Mouse (Mus musculus) ES-Bruce4 (cell line): ENCODE measurements around the gene Dab2ip. TPM values are rescaled to one million over a fixed set of nuclear protein-coding genes. Genes with fewer than 3 reads are reported as not detected.

Source experiments
- H3K27ac ChIP-seq: 2 replicates; pipeline ENCODE4 v1.5.1; 2012; ENCODE audit warnings: low read length, inconsistent platforms; ENCODE audit not compliant: insufficient read depth
- H3K27me3 ChIP-seq: 2 replicates; pipeline ENCODE4 v1.6.1; 2012; ENCODE audit warnings: mild to moderate bottlenecking, low read length, inconsistent platforms; ENCODE audit not compliant: control insufficient read depth, poor library complexity, insufficient read depth, severe bottlenecking
- H3K36me3 ChIP-seq: 2 replicates; pipeline ENCODE4 v1.6.1; 2012; ENCODE audit warnings: inconsistent platforms, mild to moderate bottlenecking, low read length, moderate library complexity; ENCODE audit not compliant: control insufficient read depth, poor library complexity, insufficient read depth, severe bottlenecking
- H3K4me1 ChIP-seq: one replicate; pipeline ENCODE4 v1.8.1; 2011; ENCODE audit warnings: low read length; ENCODE audit not compliant: control insufficient read depth, insufficient read depth
- H3K4me3 ChIP-seq: 2 replicates; pipeline ENCODE4 v1.5.1; 2011; ENCODE audit warnings: low read depth, mild to moderate bottlenecking, low read length
- H3K9ac ChIP-seq: 2 replicates; pipeline ENCODE4 v1.6.1; 2012; ENCODE audit warnings: low read depth, mild to moderate bottlenecking, inconsistent platforms; ENCODE audit not compliant: poor library complexity, severe bottlenecking
- H3K9me3 ChIP-seq: replicated peaks from 2 replicates; pipeline ENCODE4 v1.6.1; 2012; ENCODE audit warnings: mild to moderate bottlenecking, low read length, inconsistent platforms; ENCODE audit not compliant: control insufficient read depth, poor library complexity, insufficient read depth, severe bottlenecking
- CTCF ChIP-seq: IDR thresholded peaks from one replicate; pipeline ENCODE4 v1.8.1; 2011; ENCODE audit warnings: low read depth, low read length
- EP300 ChIP-seq: IDR thresholded peaks from 2 replicates; pipeline ENCODE4 v1.6.1; 2011; ENCODE audit warnings: low read depth, low read length; ENCODE audit not compliant: insufficient read depth
- POLR2A ChIP-seq: IDR thresholded peaks from one replicate; pipeline ENCODE4 v1.8.1; 2011; ENCODE audit warnings: low read length; ENCODE audit not compliant: insufficient read depth
- polyA plus RNA-seq: library from polyadenylated mRNA; stranded (reverse); fragments of >200 nt; gene quantifications from 2 replicates; pipeline ENCODE4 v1.2.4, GENCODE M21; 2011; ENCODE audit warnings: low read depth; ENCODE audit not compliant: missing spikeins, insufficient read depth, insufficient read length

The Dab2ip gene
- polyA plus RNA-seq, 1 experiment, result 29.4 TPM

GRCm38 (mm10) chr2:35687557-35688070 is 129.5 kb downstream of the Dab2ip start:
- no peak for TF ChIP-seq EP300
- TF ChIP-seq POLR2A, result no peak
- no peak for TF ChIP-seq CTCF
- no peaks in the 10 kb centered on the region for H3K27me3 ChIP-seq
- peaks cover 4% of the 10 kb centered on the region for H3K4me1 ChIP-seq
- no peaks in the 10 kb centered on the region for H3K9me3 ChIP-seq
- no peaks in the 10 kb centered on the region for H3K36me3 ChIP-seq
- H3K9ac ChIP-seq, result no peak overlapping the region
- no peak overlapping the region for H3K4me3 ChIP-seq
- H3K27ac ChIP-seq, result no peak overlapping the region

- no peaks in the 10 kb centered on the region for H3K27me3 ChIP-seq
- no peak overlapping the region for H3K27ac ChIP-seq
- H3K36me3 ChIP-seq, result no peaks in the 10 kb centered on the region
- no peaks in the 10 kb centered on the region for H3K9me3 ChIP-seq
- TF ChIP-seq EP300, result no peak
- TF ChIP-seq CTCF, result no peak
- no peak for TF ChIP-seq POLR2A
- H3K4me3 ChIP-seq, result no peak overlapping the region
- H3K4me1 ChIP-seq, result peaks cover 4% of the 10 kb centered on the region
- H3K9ac ChIP-seq, result no peak overlapping the region
Measured at GRCm38 (mm10) chr2:35688121-35688520, 130.1 kb downstream of the Dab2ip start.

- no peak overlapping the region for H3K4me3 ChIP-seq
- no peaks in the 10 kb centered on the region for H3K36me3 ChIP-seq
- no peak overlapping the region for H3K27ac ChIP-seq
- peaks cover 4% of the 10 kb centered on the region for H3K4me1 ChIP-seq
- TF ChIP-seq CTCF, result no peak
- TF ChIP-seq POLR2A, result no peak
- no peak for TF ChIP-seq EP300
- H3K9ac ChIP-seq, result no peak overlapping the region
- H3K27me3 ChIP-seq, result no peaks in the 10 kb centered on the region
- no peaks in the 10 kb centered on the region for H3K9me3 ChIP-seq
Measured at GRCm38 (mm10) chr2:35688581-35688980, 130.5 kb downstream of the Dab2ip start.

GRCm38 (mm10) chr2:35689881-35690280 is 131.8 kb downstream of the Dab2ip start:
- Histone ChIP-seq H3K27me3 (no peaks in the 10 kb centered on the region), H3K9ac (no peak overlapping the region), H3K36me3 (no peaks in the 10 kb centered on the region), H3K9me3 (no peaks in the 10 kb centered on the region), H3K4me3 (no peak overlapping the region), H3K27ac (no peak overlapping the region), H3K4me1 (peaks cover 4% of the 10 kb centered on the region)
- TF ChIP-seq CTCF (no peak), EP300 (no peak), POLR2A (no peak)

- no peak overlapping the region for H3K9ac ChIP-seq
- no peak overlapping the region for H3K4me3 ChIP-seq
- no peak for TF ChIP-seq CTCF
- no peak for TF ChIP-seq POLR2A
- TF ChIP-seq EP300, result 0 out of 2 replicates have a peak, but pooled peaks have one; percentile 17
- H3K27ac ChIP-seq, result peak overlapping the region; percentile 71
- no peaks in the 10 kb centered on the region for H3K36me3 ChIP-seq
- no peaks in the 10 kb centered on the region for H3K27me3 ChIP-seq
- H3K4me1 ChIP-seq, result peaks cover 11% of the 10 kb centered on the region
- no peaks in the 10 kb centered on the region for H3K9me3 ChIP-seq
Measured at GRCm38 (mm10) chr2:35691257-35692049, 133.4 kb downstream of the Dab2ip start.

- TF ChIP-seq CTCF, result no peak
- H3K9me3 ChIP-seq, result no peaks in the 10 kb centered on the region
- H3K36me3 ChIP-seq, result no peaks in the 10 kb centered on the region
- peaks cover 14% of the 10 kb centered on the region for H3K4me1 ChIP-seq
- H3K27ac ChIP-seq, result no peak overlapping the region
- H3K27me3 ChIP-seq, result no peaks in the 10 kb centered on the region
- no peak overlapping the region for H3K9ac ChIP-seq
- H3K4me3 ChIP-seq, result peak overlapping the region; percentile 11; the same call in 1 of the 2 replicates
Measured at GRCm38 (mm10) chr2:35692272-35692900, 134.3 kb downstream of the Dab2ip start.
